Mouse (Mus musculus): ENCODE data around the gene Sall4.
"Not testable (repeated sequence)": the region's sequence is repeated elsewhere in the genome, so short reads cannot be mapped to it uniquely, and the experiment has no call there.

The Sall4 gene

GRCm38 (mm10) chr2:168767582-168767981 lies at the start of gene Sall4:
Gene Sall4 (minus strand): TSS chr2:168767943.
- DNase-seq: no peak

- DNase-seq: no peak
These were observed 45.5 kb upstream of the Sall4 start for GRCm38 (mm10) chr2:168813243-168813642.

- no peak for DNase-seq
These were observed 42.2 kb upstream of the Sall4 start for GRCm38 (mm10) chr2:168809895-168810294.

- no peak for DNase-seq
These were observed 39.9 kb upstream of the Sall4 start for GRCm38 (mm10) chr2:168807681-168808080.

- DNase-seq: no peak
These were observed 36.1 kb upstream of the Sall4 start for GRCm38 (mm10) chr2:168803849-168804248.

GRCm38 (mm10) chr2:168799326-168799725 lies 31.6 kb upstream of the Sall4 start:
- peak in 1 of 2 experiments; percentile 7 for DNase-seq

GRCm38 (mm10) chr2:168798921-168799320 lies 31.2 kb upstream of the Sall4 start:
- no peak for DNase-seq

GRCm38 (mm10) chr2:168791115-168791802 lies 23.5 kb upstream of the Sall4 start:
- no peak for DNase-seq

- DNase-seq: no peak
These were observed 18.4 kb upstream of the Sall4 start for GRCm38 (mm10) chr2:168786174-168786573.

GRCm38 (mm10) chr2:168780596-168780995 lies 12.9 kb upstream of the Sall4 start:
- no peak for DNase-seq

- no peak for DNase-seq
These were observed 12.3 kb upstream of the Sall4 start for GRCm38 (mm10) chr2:168780024-168780423.

GRCm38 (mm10) chr2:168777481-168777880 lies 9.7 kb upstream of the Sall4 start:
- no peak for DNase-seq

GRCm38 (mm10) chr2:168776238-168776637 lies 8.5 kb upstream of the Sall4 start:
- DNase-seq: no peak

- no peak for DNase-seq
These were observed 1.5 kb upstream of the Sall4 start for GRCm38 (mm10) chr2:168769259-168769658.

GRCm38 (mm10) chr2:168766538-168767361 lies 993 bp downstream of the Sall4 start:
- DNase-seq: no peak

- no peak for DNase-seq
These were observed 1.8 kb downstream of the Sall4 start for GRCm38 (mm10) chr2:168765696-168766537.

- peak; percentile 15 to 62 for DNase-seq
These were observed 2.6 kb downstream of the Sall4 start for GRCm38 (mm10) chr2:168765065-168765681.

GRCm38 (mm10) chr2:168764460-168764867 lies 3.3 kb downstream of the Sall4 start:
- no peak for DNase-seq

- DNase-seq: no peak
These were observed 4.0 kb downstream of the Sall4 start for GRCm38 (mm10) chr2:168763785-168764184.

- DNase-seq: no peak
These were observed 5.3 kb downstream of the Sall4 start for GRCm38 (mm10) chr2:168762411-168762815.

GRCm38 (mm10) chr2:168761954-168762353 lies 5.8 kb downstream of the Sall4 start:
- DNase-seq: no peak

GRCm38 (mm10) chr2:168761141-168761540 lies 6.6 kb downstream of the Sall4 start:
- DNase-seq: no peak

GRCm38 (mm10) chr2:168744406-168744805 lies 23.3 kb downstream of the Sall4 start:
- not testable (repeated sequence) for DNase-seq
